Mouse (Mus musculus) liver, adult 2 months (tissue): ENCODE measurements at regions not wholly inside any gene's neighbourhood (a gene's known extent, or its start where the extent isn't known, plus 50 kb on each side); places are given as distances from the start of the nearest gene placed in this dataset.

ENCODE experiments used
- CTCF ChIP-seq: fragments of 200-500 bp; IDR thresholded peaks from 2 replicates; pipeline ENCODE4 v1.5.1; 2011; ENCODE audit warnings: low read depth, low read length, control low read depth
- POLR2A ChIP-seq: fragments of 200-500 bp; IDR thresholded peaks from 2 replicates; pipeline ENCODE4 v1.6.1; 2011; ENCODE audit warnings: low read length, control low read depth; ENCODE audit not compliant: insufficient read depth; ENCODE audit errors: extremely low read depth

DNA sequence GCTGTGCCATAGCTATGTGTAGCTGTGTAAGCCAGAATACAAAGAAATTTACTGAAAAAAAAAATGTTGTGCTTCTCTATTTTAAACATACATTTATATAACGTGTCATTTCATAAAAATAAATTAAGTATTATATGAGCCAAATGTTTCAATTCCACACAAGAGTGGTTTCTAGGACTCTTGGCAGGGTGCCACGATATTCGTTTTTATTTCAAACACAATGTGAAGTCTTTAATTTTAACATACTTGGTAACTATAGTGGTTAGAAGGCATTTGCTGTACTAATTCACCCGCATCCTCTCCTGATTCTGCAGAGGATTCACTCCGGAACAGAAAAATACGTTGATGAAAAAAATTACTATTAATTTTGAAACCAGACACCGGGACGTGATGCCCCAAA is 342.5 kb upstream of the Pou3f3 start:
- TF ChIP-seq POLR2A (no peak), CTCF (no peak)
